Mouse (Mus musculus) heart, postnatal 10 days (tissue): ENCODE measurements around the gene Cts7. TPM values are rescaled to one million over a fixed set of nuclear protein-coding genes. Genes with fewer than 3 reads are reported as not detected.

Experiments used
- DNase-seq, 2 experiments: peaks; one replicate each; pipeline ENCODE4 v3.0.0; 2021
- intact Hi-C: fragments of 180-260 bp; cut with DNase I; formaldehyde crosslinking; loops from one replicate; pipeline ENCODE4 v1.15.1; 2025
- microRNA-seq, 2 experiments: library from miRNA; unstranded; fragments of <30 nt; microRNA quantifications; one replicate each; pipeline ENCODE4 v1.2.0; 2022
- total RNA-seq, 2 experiments: library from RNA; stranded (reverse); gene quantifications; 2 replicates each; pipeline ENCODE4 v1.2.3; 2021

The Cts7 gene
- not detected for total RNA-seq

GRCm38 (mm10) chr13:61358097-61358496 is at the start of gene Cts7:
Gene Cts7, minus strand, starts transcription at chr13:61358197.
- intact Hi-C loops = no loop called here

More at GRCm38 (mm10) chr13:61358097-61358496, at the start of gene Cts7:
- no peak for DNase-seq

Small RNA genes within 50 kb of the gene (microRNA-seq; reads per million reads assigned to microRNA genes)
- 0 reads per million in 2 experiments for gene Gm27704

Other genes starting within 250 kb of the Cts7 start
- gene Ctsr, start 193.9 kb downstream of the Cts7 start, total RNA-seq = not detected
- gene Cts6, start 154.8 kb downstream of the Cts7 start, total RNA-seq = not detected
- gene Cts8, start 102.8 kb downstream of the Cts7 start, total RNA-seq = not detected
- gene Gm49398, start 69.4 kb downstream of the Cts7 start, total RNA-seq = not detected
- gene Ctsm, start 183.6 kb upstream of the Cts7 start, total RNA-seq = not detected
- not detected for gene Gm49352, start 210.0 kb upstream of the Cts7 start, total RNA-seq
- not detected for gene Cts3, start 211.9 kb upstream of the Cts7 start, total RNA-seq